Mouse (Mus musculus) adrenal gland, adult 10 weeks (tissue): ENCODE results near the gene Itprid2. TPM values are rescaled to one million over a fixed set of nuclear protein-coding genes. Genes with fewer than 3 reads are reported as not detected.

Experiments
- polyA plus RNA-seq: library from polyadenylated mRNA; stranded (reverse); fragments of 350-450 nt; fragmentation: Illumina TruSeq; extraction: RNeasy Lipid Tissue Mini Kit (QIAGEN cat#74804); gene quantifications from one replicate; pipeline ENCODE4 v1.2.3, GENCODE M21; 2014; ENCODE audit warnings: low read depth, low replicate concordance

Gene Itprid2
- polyA plus RNA-seq, result 44.3 TPM

GRCm38 (mm10) chr2:79634528-79635400, at the start of gene Itprid2:
Gene Itprid2, plus strand, starts transcription at chr2:79635352.

GRCm38 (mm10) chr2:79707575-79707974, 72.4 kb downstream of the Itprid2 start, which contains the start of gene Ppp1r1c:
Gene Ppp1r1c, plus strand, starts transcription at chr2:79707780.

Other genes with a start within 250 kb of the Itprid2 start
- not detected for gene Neurod1, start 178.6 kb upstream of the Itprid2 start, polyA plus RNA-seq
- gene Cerkl, start 178.6 kb upstream of the Itprid2 start, polyA plus RNA-seq, result 3.5 TPM
- not detected for gene Ppp1r1c, start 72.4 kb downstream of the Itprid2 start, polyA plus RNA-seq